Mouse (Mus musculus) hindbrain, embryonic 16.5 days (tissue): Measurements from ENCODE around the gene Ints5. TPM values are rescaled to one million over a fixed set of nuclear protein-coding genes. Genes with fewer than 3 reads are reported as not detected.
A peak's percentile ranks its signal among the peaks of the same experiment; 100 is the strongest.

Experiments used
- ATAC-seq: fragments of 200-750 bp; cut with Nextera tagmentation; 2 replicates; pipeline ENCODE4 v1.8.0; 2017; ENCODE audit warnings: moderate TSS enrichment, moderate library complexity
- H3K27ac ChIP-seq: fragments of 300-500 bp; sonication (generic); 2 replicates; pipeline ENCODE4 v1.5.1; 2014; ENCODE audit warnings: low read depth, mild to moderate bottlenecking, control low read depth, low read length, moderate library complexity
- H3K27me3 ChIP-seq: fragments of 300-500 bp; sonication (generic); replicated peaks from 2 replicates; pipeline ENCODE4 v1.6.1; 2014; ENCODE audit warnings: low read length; ENCODE audit not compliant: control insufficient read depth, insufficient read depth
- H3K36me3 ChIP-seq: fragments of 300-500 bp; sonication (generic); 2 replicates; pipeline ENCODE4 v1.6.1; 2014; ENCODE audit warnings: mild to moderate bottlenecking, low read length, moderate library complexity, mixed read lengths; ENCODE audit not compliant: control insufficient read depth, insufficient read depth
- H3K4me1 ChIP-seq: fragments of 300-500 bp; sonication (generic); 2 replicates; pipeline ENCODE4 v1.6.1; 2014; ENCODE audit warnings: low read depth, low read length; ENCODE audit not compliant: control insufficient read depth, insufficient read depth
- H3K4me2 ChIP-seq: fragments of 300-500 bp; sonication (generic); 2 replicates; pipeline ENCODE4 v1.6.1; 2014; ENCODE audit warnings: mild to moderate bottlenecking, low read length, control low read depth, moderate library complexity
- H3K4me3 ChIP-seq: fragments of 300-500 bp; sonication (generic); 2 replicates; pipeline ENCODE4 v1.5.1; 2014; ENCODE audit warnings: mild to moderate bottlenecking, low read length, control low read depth, moderate library complexity
- H3K9ac ChIP-seq: fragments of 300-500 bp; sonication (generic); 2 replicates; pipeline ENCODE4 v1.6.1; 2014; ENCODE audit warnings: low read depth, mild to moderate bottlenecking, control low read depth, low read length, moderate library complexity
- H3K9me3 ChIP-seq: fragments of 300-500 bp; sonication (generic); 2 replicates; pipeline ENCODE4 v1.6.1; 2014; ENCODE audit warnings: mild to moderate bottlenecking, low read length, moderate library complexity; ENCODE audit not compliant: control insufficient read depth
- WGBS: fragments of 180-500 bp; shearing (Covaris S2); extraction: QIAGEN DNeasy Blood & Tissue Kit; methylation state at CpG from one replicate; pipeline ENCODE4 v1.1.7; 2014; 5-methylcytosine and 5-hydroxymethylcytosine counted together
- polyA plus RNA-seq: library from polyadenylated mRNA; unstranded; fragments of >200 nt; fragmentation: Nextera tagmentation; extraction: Ambion mirVana; gene quantifications from 2 replicates; pipeline ENCODE4 v1.2.1, GENCODE M21; 2015

Ints5 gene
- polyA plus RNA-seq, 1 experiment from 2014 or later = 31.1 TPM

GRCm38 (mm10) chr19:8898576-8898975, 5.8 kb downstream of the Ints5 start:
- peak overlapping the region; percentile 74 for H3K4me2 ChIP-seq
- H3K9me3 ChIP-seq = no peaks in the 10 kb centered on the region
- no peak for ATAC-seq
- H3K4me3 ChIP-seq = peak overlapping the region; percentile 70
- 14% methylated on average over 13 of the region's 13 CpGs for WGBS
- H3K36me3 ChIP-seq = peaks cover 12% of the 10 kb centered on the region
- no peaks in the 10 kb centered on the region for H3K27me3 ChIP-seq
- H3K9ac ChIP-seq = peak overlapping the region; percentile 93
- peaks cover 21% of the 10 kb centered on the region for H3K4me1 ChIP-seq
- peak overlapping the region; percentile 91 for H3K27ac ChIP-seq

- ATAC-seq = no peak
- WGBS = 56% methylated on average over 3 of the region's 3 CpGs
- peak overlapping the region; percentile 74 for H3K4me2 ChIP-seq
- peak overlapping the region; percentile 93; the same call in 1 of the 2 replicates for H3K9ac ChIP-seq
- H3K4me1 ChIP-seq = peaks cover 17% of the 10 kb centered on the region
- peaks cover 12% of the 10 kb centered on the region for H3K36me3 ChIP-seq
- H3K9me3 ChIP-seq = no peaks in the 10 kb centered on the region
- H3K4me3 ChIP-seq = peak overlapping the region; percentile 70
- no peak overlapping the region for H3K27ac ChIP-seq
- H3K27me3 ChIP-seq = no peaks in the 10 kb centered on the region
Measured at GRCm38 (mm10) chr19:8899079-8899478, 6.3 kb downstream of the Ints5 start.

GRCm38 (mm10) chr19:8903412-8903811, 10.6 kb downstream of the Ints5 start:
- H3K4me1 ChIP-seq = peaks cover 9% of the 10 kb centered on the region
- no peak overlapping the region for H3K4me3 ChIP-seq
- peaks cover 22% of the 10 kb centered on the region for H3K36me3 ChIP-seq
- no peaks in the 10 kb centered on the region for H3K9me3 ChIP-seq
- no peak overlapping the region for H3K9ac ChIP-seq
- no peak overlapping the region for H3K27ac ChIP-seq
- no peaks in the 10 kb centered on the region for H3K27me3 ChIP-seq
- no peak for ATAC-seq
- WGBS = 95% methylated on average over 5 of the region's 5 CpGs
- H3K4me2 ChIP-seq = no peak overlapping the region

- no peak overlapping the region for H3K27ac ChIP-seq
- H3K27me3 ChIP-seq = no peaks in the 10 kb centered on the region
- no peak overlapping the region for H3K4me2 ChIP-seq
- H3K4me3 ChIP-seq = no peak overlapping the region
- peaks cover 58% of the 10 kb centered on the region for H3K36me3 ChIP-seq
- H3K4me1 ChIP-seq = no peaks in the 10 kb centered on the region
- H3K9ac ChIP-seq = no peak overlapping the region
- ATAC-seq = no peak
- H3K9me3 ChIP-seq = no peaks in the 10 kb centered on the region
- WGBS = 93% methylated on average over 6 of the region's 6 CpGs
Measured at GRCm38 (mm10) chr19:8908531-8908930, 15.7 kb downstream of the Ints5 start.

GRCm38 (mm10) chr19:8911810-8912209, 19.0 kb downstream of the Ints5 start:
- 93% methylated on average over 5 of the region's 5 CpGs for WGBS
- Histone ChIP-seq H3K4me3 (no peak overlapping the region), H3K9ac (no peak overlapping the region), H3K36me3 (peaks cover 76% of the 10 kb centered on the region), H3K4me2 (no peak overlapping the region), H3K9me3 (no peaks in the 10 kb centered on the region), H3K27me3 (no peaks in the 10 kb centered on the region), H3K4me1 (no peaks in the 10 kb centered on the region), H3K27ac (no peak overlapping the region)
- ATAC-seq = no peak

GRCm38 (mm10) chr19:8914212-8914611, 21.4 kb downstream of the Ints5 start:
- 100% methylated on average over 3 of the region's 3 CpGs for WGBS
- Histone ChIP-seq H3K36me3 (peaks cover 57% of the 10 kb centered on the region), H3K4me1 (no peaks in the 10 kb centered on the region), H3K27me3 (no peaks in the 10 kb centered on the region), H3K9ac (no peak overlapping the region), H3K9me3 (no peaks in the 10 kb centered on the region), H3K4me3 (no peak overlapping the region), H3K4me2 (no peak overlapping the region), H3K27ac (no peak overlapping the region)
- no peak for ATAC-seq

GRCm38 (mm10) chr19:8919000-8919399, 26.2 kb downstream of the Ints5 start:
- Histone ChIP-seq H3K27ac (no peak overlapping the region), H3K9ac (no peak overlapping the region), H3K9me3 (no peaks in the 10 kb centered on the region), H3K36me3 (peaks cover 23% of the 10 kb centered on the region), H3K4me1 (peaks cover 9% of the 10 kb centered on the region), H3K4me3 (no peak overlapping the region), H3K4me2 (no peak overlapping the region), H3K27me3 (no peaks in the 10 kb centered on the region)
- ATAC-seq = no peak
- WGBS = 95% methylated on average over 3 of the region's 3 CpGs

- WGBS = 65% methylated on average over 6 of the region's 6 CpGs
- no peak for ATAC-seq
- Histone ChIP-seq H3K4me2 (peak overlapping the region; percentile 87), H3K27me3 (no peaks in the 10 kb centered on the region), H3K27ac (peak overlapping the region; percentile 89; the same call in 1 of the 2 replicates), H3K9me3 (no peaks in the 10 kb centered on the region), H3K9ac (no peak overlapping the region), H3K4me1 (peaks cover 9% of the 10 kb centered on the region), H3K4me3 (peak overlapping the region; percentile 93; the same call in 1 of the 2 replicates), H3K36me3 (peaks cover 18% of the 10 kb centered on the region)
Measured at GRCm38 (mm10) chr19:8919684-8920072, 26.9 kb downstream of the Ints5 start.

GRCm38 (mm10) chr19:8920073-8920736, 27.4 kb downstream of the Ints5 start, which contains the start of gene B3gat3:
B3gat3 (plus strand) TSS chr19:8920374.
- H3K9me3 ChIP-seq = no peaks in the 10 kb centered on the region
- 2% methylated on average over 45 of the region's 50 CpGs for WGBS
- ATAC-seq = peak; percentile 99

More at GRCm38 (mm10) chr19:8920073-8920736, 27.4 kb downstream of the Ints5 start, which contains the start of gene B3gat3:
- H3K4me2 ChIP-seq = peak within 1 kb of the TSS; percentile 87
- peak within 1 kb of the TSS; percentile 93 for H3K4me3 ChIP-seq
- peak within 1 kb of the TSS; percentile 89 for H3K27ac ChIP-seq
- peaks cover 9% of the 10 kb centered on the region for H3K4me1 ChIP-seq
- peak within 1 kb of the TSS; percentile 79 for H3K9ac ChIP-seq
- no peaks in the 10 kb centered on the region for H3K27me3 ChIP-seq
- peaks cover 13% of the 10 kb centered on the region for H3K36me3 ChIP-seq
